In the genomic region with DNA sequence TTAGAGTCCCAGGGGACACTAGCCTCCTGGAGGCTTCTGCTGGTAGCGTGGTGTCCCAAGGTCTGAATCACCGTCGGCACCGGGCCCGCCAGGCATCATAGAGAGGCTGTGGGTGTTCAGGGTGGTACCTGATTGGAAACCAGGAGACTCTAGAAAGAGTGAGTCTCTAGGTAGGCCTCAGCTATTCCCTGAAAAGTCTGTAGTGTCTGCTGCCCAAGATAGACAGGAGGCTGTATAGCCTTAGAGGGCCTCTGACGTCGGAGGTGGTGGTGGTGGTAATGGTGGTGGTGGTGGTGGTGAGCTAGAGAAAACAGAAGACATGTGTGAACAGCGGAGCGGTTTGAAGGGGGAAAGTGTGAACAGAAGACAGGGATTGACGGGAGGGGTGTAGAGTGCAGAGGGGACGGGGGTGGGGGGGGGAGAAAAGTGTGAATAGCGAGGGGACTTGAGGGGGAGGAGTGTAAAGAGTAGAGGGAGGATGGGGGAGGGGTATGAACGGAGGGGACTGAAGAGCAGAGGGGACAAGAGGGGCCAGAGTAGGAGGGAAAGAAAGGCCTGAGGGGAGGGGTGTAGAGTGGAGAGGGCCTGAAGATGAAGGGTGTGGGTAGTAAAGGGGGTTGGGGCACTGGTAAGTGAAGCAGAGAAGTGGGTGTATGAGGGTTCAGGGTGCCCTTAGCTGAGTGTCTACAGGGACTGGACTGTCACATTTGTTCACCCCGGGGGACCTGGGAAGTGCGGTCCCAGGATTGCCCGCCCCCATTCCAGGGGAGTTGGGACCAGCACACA, we compare ENCODE assay signal across 8 mouse cellular contexts.
A peak's percentile ranks its signal among the peaks of the same experiment; 100 is the strongest.
DNase-seq lines count a peak whose midpoint lies in the region; ATAC-seq and TF ChIP-seq lines count a peak whose summit lies in the region.

No protein-coding gene starts in this region.

- no peak for TF ChIP-seq CTCF in kidney, adult 2 months (conservative IDR thresholded peaks at IDR 0.05; ENCODE audit: insufficient read depth, insufficient read length, low read depth, low read length)
- no peak for TF ChIP-seq CTCF in midbrain, postnatal 0 days (IDR thresholded peaks at IDR 0.05)

- peak overlapping the region; percentile 94 for H3K4me2 ChIP-seq in embryonic facial prominence, embryonic 11.5 days (ENCODE audit: low read depth, low read length)
- peak overlapping the region; percentile 82 for H3K4me2 ChIP-seq in hindbrain, embryonic 13.5 days
- H3K4me2 ChIP-seq in midbrain, postnatal 0 days (ENCODE audit: low read depth, low read length, poor library complexity, severe bottlenecking): peak overlapping the region; percentile 93

- no peak for TF ChIP-seq POLR2A in kidney, adult 2 months (IDR thresholded peaks at IDR 0.05; ENCODE audit: low read depth, low read length)

- no peaks in the 10 kb centered on the region for H3K9me3 ChIP-seq in embryonic facial prominence, embryonic 11.5 days (replicated peaks; ENCODE audit: control insufficient read depth, low read length)
- no peaks in the 10 kb centered on the region for H3K9me3 ChIP-seq in hindbrain, embryonic 13.5 days
- H3K9me3 ChIP-seq in midbrain, postnatal 0 days (ENCODE audit: low read length): no peaks in the 10 kb centered on the region

- no peaks in the 10 kb centered on the region for H3K36me3 ChIP-seq in kidney, adult 2 months (ENCODE audit: control insufficient read depth, insufficient read depth, low read length)
- H3K36me3 ChIP-seq in embryonic facial prominence, embryonic 11.5 days (replicated peaks; ENCODE audit: control insufficient read depth, insufficient read depth, low read depth, low read length): no peaks in the 10 kb centered on the region
- no peaks in the 10 kb centered on the region for H3K36me3 ChIP-seq in hindbrain, embryonic 13.5 days
- no peaks in the 10 kb centered on the region for H3K36me3 ChIP-seq in midbrain, postnatal 0 days (ENCODE audit: insufficient read depth, low read length)

- no peak overlapping the region for H3K27ac ChIP-seq in kidney, adult 2 months (ENCODE audit: insufficient read depth, low read depth, low read length)
- H3K27ac ChIP-seq in embryonic facial prominence, embryonic 11.5 days (replicated peaks; ENCODE audit: low read depth, low read length): no peak overlapping the region
- peak overlapping the region; percentile 94 for H3K27ac ChIP-seq in hindbrain, embryonic 13.5 days
- H3K27ac ChIP-seq in midbrain, postnatal 0 days (ENCODE audit: low read depth, low read length): peak overlapping the region; percentile 94

- H3K4me3 ChIP-seq in kidney, adult 2 months (ENCODE audit: insufficient read depth, low read depth, low read length): 0 out of 2 replicates have a peak overlapping the region, but pooled peaks have one; percentile 19
- peak overlapping the region; percentile 44 for H3K4me3 ChIP-seq in embryonic facial prominence, embryonic 11.5 days (ENCODE audit: low read depth, low read length)
- peak overlapping the region; percentile 47 for H3K4me3 ChIP-seq in hindbrain, embryonic 13.5 days
- peak overlapping the region; percentile 46 for H3K4me3 ChIP-seq in midbrain, postnatal 0 days (ENCODE audit: low read depth, low read length)

- WGBS in kidney, adult 2 months: 37% methylated on average over 16 of the region's 16 CpGs
- WGBS in embryonic facial prominence, embryonic 11.5 days: 22% methylated on average over 16 of the region's 16 CpGs
- 19% methylated on average over 16 of the region's 16 CpGs for WGBS in hindbrain, embryonic 13.5 days
- 22% methylated on average over 16 of the region's 16 CpGs for WGBS in midbrain, postnatal 0 days

- peak overlapping the region; percentile 37; the same call in 1 of the 2 replicates for H3K9ac ChIP-seq in embryonic facial prominence, embryonic 11.5 days (replicated peaks; ENCODE audit: low read length)
- H3K9ac ChIP-seq in hindbrain, embryonic 13.5 days: peak overlapping the region; percentile 79
- H3K9ac ChIP-seq in midbrain, postnatal 0 days (replicated peaks; ENCODE audit: low read length, poor library complexity, severe bottlenecking): peak overlapping the region; percentile 78

- peaks cover 4% of the 10 kb centered on the region; the same call in 1 of the 2 replicates for H3K27me3 ChIP-seq in kidney, adult 2 months (replicated peaks; ENCODE audit: control insufficient read depth, insufficient read depth, low read length)
- peaks cover 38% of the 10 kb centered on the region for H3K27me3 ChIP-seq in embryonic facial prominence, embryonic 11.5 days (ENCODE audit: control insufficient read depth, insufficient read depth, low read length)
- peaks cover 27% of the 10 kb centered on the region for H3K27me3 ChIP-seq in hindbrain, embryonic 13.5 days
- no peaks in the 10 kb centered on the region for H3K27me3 ChIP-seq in midbrain, postnatal 0 days (ENCODE audit: insufficient read depth, low read length)

- ATAC-seq in embryonic facial prominence, embryonic 11.5 days (replicated peaks; ENCODE audit: insufficient number of reproducible peaks, low FRiP score, low TSS enrichment, low read depth): no peak
- ATAC-seq in hindbrain, embryonic 13.5 days (ENCODE audit: low FRiP score): no peak
- ATAC-seq in midbrain, postnatal 0 days (ENCODE audit: low FRiP score): no peak

- H3K4me1 ChIP-seq in kidney, adult 2 months (ENCODE audit: control insufficient read depth, insufficient read depth, low read length): 0 out of 2 replicates have a peak, but pooled peaks cover 3% of the 10 kb centered on the region
- peaks cover 4% of the 10 kb centered on the region; the same call in 1 of the 2 replicates for H3K4me1 ChIP-seq in embryonic facial prominence, embryonic 11.5 days (ENCODE audit: control insufficient read depth, insufficient read depth, low read length)
- peaks cover 46% of the 10 kb centered on the region for H3K4me1 ChIP-seq in hindbrain, embryonic 13.5 days (replicated peaks)
- peaks cover 13% of the 10 kb centered on the region; the same call in 1 of the 2 replicates for H3K4me1 ChIP-seq in midbrain, postnatal 0 days (ENCODE audit: insufficient read depth, low read length)

- DNase-seq in kidney, adult 2 months: no peak
- no peak for DNase-seq in kidney, postnatal 10 days
- DNase-seq in embryonic facial prominence, embryonic 11.5 days (ENCODE audit: low spot score): no peak
- no peak for DNase-seq in midbrain, postnatal 0 days (ENCODE audit: low spot score)
- DNase-seq in adrenal gland, adult 2 months: no peak
- DNase-seq in gastrocnemius, postnatal 25 days: no peak
- DNase-seq in adrenal gland, postnatal 10 days: no peak

Comparison
In these comparisons a context has a peak if more than half of its experiments do, and no peak if none do; other contexts are left out.
1. H3K27ac ChIP-seq: peak in hindbrain, embryonic 13.5 days (single experiment) and midbrain, postnatal 0 days (single experiment); none in kidney, adult 2 months (single experiment) and embryonic facial prominence, embryonic 11.5 days (single experiment).
2. Peak in every context shown above with its lines, with median percentiles within 50 percentile points of each other: H3K4me3 ChIP-seq, H3K4me2 ChIP-seq and H3K9ac ChIP-seq.